ENCODE assay signal across 10 mouse cellular contexts in genomic region chr10:8242336-8242735, GRCm38 (mm10).
DNase-seq lines count a peak whose midpoint lies in the region; ATAC-seq lines count a peak whose summit lies in the region.
"Had no signal": no experiment of that assay in that cellular context is flagged by ENCODE, and none has a peak within 500 bp of the region (broad histone marks: within the 10 kb centered on the region; RNA-seq: fewer than 3 reads in every experiment).

No protein-coding gene starts in this region.

- peak; percentile 49 for DNase-seq in kidney, adult 18-20 months
- peak; percentile 81 for DNase-seq in NIH3T3 (ENCODE audit: low read depth)
- peak; percentile 87 to 92 for DNase-seq in cerebellum, postnatal 10 days
- peak; percentile 43 to 64 for DNase-seq in gastrocnemius, postnatal 4 days (ENCODE audit: low spot score in 2 of 2)
- DNase-seq in left cerebral cortex, adult 18-20 months (ENCODE audit: low spot score in 2 of 2) = peak; percentile 67 to 81
- peak; percentile 35 to 58 for DNase-seq in natural killer cell, adult 2 months (ENCODE audit: low spot score in 2 of 2)
- DNase-seq in thymus, postnatal 14 days = peak; percentile 78

- 23% methylated on average over 4 of the region's 4 CpGs for WGBS in kidney, embryonic 16.5 days

- H3K4me3 ChIP-seq in kidney, embryonic 16.5 days (ENCODE audit: low read length) = no peak overlapping the region
- H3K4me3 ChIP-seq: embryonic facial prominence, embryonic 15.5 days had no signal

- no peak overlapping the region for H3K27ac ChIP-seq in kidney, embryonic 16.5 days (ENCODE audit: low read length)
- H3K27ac ChIP-seq: embryonic facial prominence, embryonic 15.5 days; macrophage had no signal

- no peaks in the 10 kb centered on the region for H3K27me3 ChIP-seq in kidney, embryonic 16.5 days (ENCODE audit: insufficient read depth, low read length)
- H3K27me3 ChIP-seq: embryonic facial prominence, embryonic 15.5 days had no signal

- H3K4me2 ChIP-seq in kidney, embryonic 16.5 days (replicated peaks; ENCODE audit: low read depth, low read length) = no peak overlapping the region
- H3K4me2 ChIP-seq: embryonic facial prominence, embryonic 15.5 days had no signal

- H3K9me3 ChIP-seq in kidney, embryonic 16.5 days (ENCODE audit: low read length) = no peaks in the 10 kb centered on the region
- H3K9me3 ChIP-seq: embryonic facial prominence, embryonic 15.5 days had no signal

- no peaks in the 10 kb centered on the region for H3K36me3 ChIP-seq in kidney, embryonic 16.5 days (ENCODE audit: insufficient read depth, low read length)

- ATAC-seq in kidney, embryonic 16.5 days (ENCODE audit: low FRiP score, low TSS enrichment) = no peak

- H3K9ac ChIP-seq in kidney, embryonic 16.5 days (replicated peaks; ENCODE audit: low read length) = no peak overlapping the region
- H3K9ac ChIP-seq: embryonic facial prominence, embryonic 15.5 days had no signal

- H3K4me1 ChIP-seq in kidney, embryonic 16.5 days (ENCODE audit: insufficient read depth, low read length) = no peaks in the 10 kb centered on the region
- H3K4me1 ChIP-seq: embryonic facial prominence, embryonic 15.5 days had no signal
